Mouse (Mus musculus) liver, adult 2 months (tissue): Measurements from ENCODE around the gene Dsn1. TPM values are rescaled to one million over a fixed set of nuclear protein-coding genes. Genes with fewer than 3 reads are reported as not detected.

Experiments used
- DNase-seq: peaks from one replicate; pipeline ENCODE4 v3.0.0-alpha.2; 2011; ENCODE audit warnings: low read depth, low spot score; ENCODE audit errors: extremely low read depth
- H3K27ac ChIP-seq: fragments of 200-500 bp; replicated peaks from 2 replicates; pipeline ENCODE4 v1.5.1; 2012; ENCODE audit warnings: low read depth, mild to moderate bottlenecking, control low read depth, inconsistent platforms, low read length; ENCODE audit not compliant: insufficient read depth
- H3K27me3 ChIP-seq: fragments of 200-500 bp; 2 replicates; pipeline ENCODE4 v1.6.1; 2012; ENCODE audit warnings: mild to moderate bottlenecking, moderate library complexity, low read length, inconsistent platforms; ENCODE audit not compliant: control insufficient read depth, insufficient read depth
- H3K36me3 ChIP-seq: fragments of 200-500 bp; 2 replicates; pipeline ENCODE4 v1.6.1; 2012; ENCODE audit warnings: low read length, inconsistent platforms; ENCODE audit not compliant: control insufficient read depth, insufficient read depth
- H3K4me1 ChIP-seq: fragments of 200-500 bp; 2 replicates; pipeline ENCODE4 v1.6.1; 2011; ENCODE audit warnings: low read length; ENCODE audit not compliant: control insufficient read depth, insufficient read depth
- H3K4me3 ChIP-seq: fragments of 200-500 bp; 2 replicates; pipeline ENCODE4 v1.5.1; 2011; ENCODE audit warnings: low read depth, mild to moderate bottlenecking, control low read depth, low read length, moderate library complexity; ENCODE audit not compliant: insufficient read depth
- H3K79me2 ChIP-seq: fragments of 200-500 bp; 2 replicates; pipeline ENCODE4 v1.6.1; 2012; ENCODE audit warnings: inconsistent platforms, mild to moderate bottlenecking, low read length, moderate library complexity; ENCODE audit not compliant: control insufficient read depth, insufficient read depth
- H3K9ac ChIP-seq: fragments of 200-500 bp; 2 replicates; pipeline ENCODE4 v1.6.1; 2012; ENCODE audit warnings: low read depth, mild to moderate bottlenecking, control low read depth, inconsistent platforms, low read length
- CTCF ChIP-seq: fragments of 200-500 bp; IDR thresholded peaks from 2 replicates; pipeline ENCODE4 v1.5.1; 2011; ENCODE audit warnings: low read depth, low read length, control low read depth
- POLR2A ChIP-seq: fragments of 200-500 bp; IDR thresholded peaks from 2 replicates; pipeline ENCODE4 v1.6.1; 2011; ENCODE audit warnings: low read length, control low read depth; ENCODE audit not compliant: insufficient read depth; ENCODE audit errors: extremely low read depth
- WGBS: fragments of 180-500 bp; shearing (Covaris S2); methylation state at CpG from one replicate; pipeline ENCODE4 v1.1.7; 2018; 5-methylcytosine and 5-hydroxymethylcytosine counted together
- polyA plus RNA-seq: library from polyadenylated mRNA; depleted of rRNA; stranded (reverse); fragments of >200 nt; gene quantifications from 2 replicates; pipeline ENCODE4 v1.2.3, GENCODE M21; 2012
- total RNA-seq: library from RNA; depleted of rRNA; stranded (reverse); fragments of >200 nt; gene quantifications from 2 replicates; pipeline ENCODE4 v1.2.3, GENCODE M21; 2014

The Dsn1 gene
- total and polyA plus RNA-seq, 2 experiments = 0.10 to 1.0 TPM

GRCm38 (mm10) chr2:156974967-156975366 is 32.0 kb downstream of the Dsn1 start:
- TF ChIP-seq CTCF (no peak), POLR2A (no peak)
- H3K36me3 ChIP-seq = peaks cover 13% of the 10 kb centered on the region; the same call in 1 of the 2 replicates
- DNase-seq = no peak
- peaks cover 25% of the 10 kb centered on the region; the same call in 1 of the 2 replicates for H3K79me2 ChIP-seq
- no peak overlapping the region for H3K9ac ChIP-seq
- 76% methylated on average over 2 of the region's 2 CpGs for WGBS
- H3K4me1 ChIP-seq = peaks cover 2% of the 10 kb centered on the region; the same call in 1 of the 2 replicates
- no peaks in the 10 kb centered on the region for H3K27me3 ChIP-seq
- no peak overlapping the region for H3K4me3 ChIP-seq
- no peak overlapping the region for H3K27ac ChIP-seq

GRCm38 (mm10) chr2:156973316-156974100 is 33.4 kb downstream of the Dsn1 start:
- no peak overlapping the region for H3K4me3 ChIP-seq
- no peaks in the 10 kb centered on the region for H3K27me3 ChIP-seq
- peaks cover 2% of the 10 kb centered on the region; the same call in 1 of the 2 replicates for H3K4me1 ChIP-seq
- H3K9ac ChIP-seq = no peak overlapping the region
- DNase-seq = no peak
- WGBS = 90% methylated on average over 5 of the region's 5 CpGs
- H3K79me2 ChIP-seq = peaks cover 25% of the 10 kb centered on the region; the same call in 1 of the 2 replicates
- peaks cover 16% of the 10 kb centered on the region; the same call in 1 of the 2 replicates for H3K36me3 ChIP-seq
- TF ChIP-seq POLR2A = no peak
- no peak for TF ChIP-seq CTCF
- no peak overlapping the region for H3K27ac ChIP-seq

GRCm38 (mm10) chr2:156970253-156970652 is 36.7 kb downstream of the Dsn1 start:
- no peak for DNase-seq
- 73% methylated on average over 7 of the region's 7 CpGs for WGBS
- Histone ChIP-seq H3K4me1 (no peaks in the 10 kb centered on the region), H3K36me3 (peaks cover 15% of the 10 kb centered on the region; the same call in 1 of the 2 replicates), H3K4me3 (no peak overlapping the region), H3K27ac (no peak overlapping the region), H3K9ac (no peak overlapping the region), H3K27me3 (no peaks in the 10 kb centered on the region), H3K79me2 (peaks cover 20% of the 10 kb centered on the region; the same call in 1 of the 2 replicates)
- TF ChIP-seq CTCF (no peak), POLR2A (no peak)

- H3K4me1 ChIP-seq = no peaks in the 10 kb centered on the region
- TF ChIP-seq CTCF = no peak
- TF ChIP-seq POLR2A = no peak
- H3K4me3 ChIP-seq = no peak overlapping the region
Observed at GRCm38 (mm10) chr2:156968501-156968900, 38.5 kb downstream of the Dsn1 start.

GRCm38 (mm10) chr2:156967388-156967787 is 39.6 kb downstream of the Dsn1 start:
- H3K27me3 ChIP-seq = no peaks in the 10 kb centered on the region
- WGBS = 73% methylated on average over 6 of the region's 6 CpGs
- peaks cover 9% of the 10 kb centered on the region; the same call in 1 of the 2 replicates for H3K36me3 ChIP-seq
- no peak overlapping the region for H3K4me3 ChIP-seq
- no peak for DNase-seq
- TF ChIP-seq POLR2A (no peak), CTCF (no peak)
- no peak overlapping the region for H3K9ac ChIP-seq
- H3K4me1 ChIP-seq = no peaks in the 10 kb centered on the region
- peaks cover 11% of the 10 kb centered on the region; the same call in 1 of the 2 replicates for H3K79me2 ChIP-seq
- H3K27ac ChIP-seq = no peak overlapping the region

More at GRCm38 (mm10) chr2:156968501-156968900, 38.5 kb downstream of the Dsn1 start:
- no peak overlapping the region for H3K27ac ChIP-seq
- H3K79me2 ChIP-seq = peaks cover 15% of the 10 kb centered on the region; the same call in 1 of the 2 replicates
- DNase-seq = no peak
- WGBS = 88% methylated on average over 4 of the region's 4 CpGs
- peaks cover 13% of the 10 kb centered on the region; the same call in 1 of the 2 replicates for H3K36me3 ChIP-seq
- no peak overlapping the region for H3K9ac ChIP-seq
- no peaks in the 10 kb centered on the region for H3K27me3 ChIP-seq
